ENCODE assay signal across 8 mouse cellular contexts in genomic region chr8:13531602-13532171, GRCm38 (mm10). TPM values are rescaled to one million over a fixed set of nuclear protein-coding genes. Genes with fewer than 3 reads are reported as not detected.
DNase-seq lines count a peak whose midpoint lies in the region; ATAC-seq and TF ChIP-seq lines count a peak whose summit lies in the region.

No protein-coding gene starts in this region.

- no peak overlapping the region for H3K4me2 ChIP-seq in stomach, postnatal 0 days (replicated peaks; ENCODE audit: low read depth)

- H3K27me3 ChIP-seq in stomach, postnatal 0 days (ENCODE audit: control insufficient read depth, insufficient read depth, low read length): no peaks in the 10 kb centered on the region

- ATAC-seq in stomach, postnatal 0 days (ENCODE audit: low FRiP score, low TSS enrichment): no peak

- 47% methylated on average over 9 of the region's 9 CpGs for WGBS in stomach, postnatal 0 days

- peak; percentile 39 for DNase-seq in cerebellum, adult 9-11 months
- no peak for DNase-seq in cerebellum, adult 8-10 months
- DNase-seq in kidney, adult 18-20 months: peak; percentile 21
- no peak for DNase-seq in kidney, adult 9 months
- peak; percentile 38 for DNase-seq in right cerebral cortex, postnatal 14 days
- no peak for DNase-seq in right cerebral cortex, adult 2 months (ENCODE audit: low spot score in 2 of 2)
- DNase-seq in stomach, postnatal 0 days (ENCODE audit: low spot score): no peak
- DNase-seq in thymus, postnatal 10 days (ENCODE audit: low spot score in 2 of 2): no peak

- H3K4me3 ChIP-seq in stomach, postnatal 0 days (ENCODE audit: low read depth, low read length): no peak overlapping the region

- H3K27ac ChIP-seq in stomach, postnatal 0 days (replicated peaks): peak overlapping the region; percentile 86

- H3K9ac ChIP-seq in stomach, postnatal 0 days (ENCODE audit: low read length): 0 out of 2 replicates have a peak overlapping the region, but pooled peaks have one; percentile 18

- no peak for TF ChIP-seq EP300 in stomach, postnatal 0 days (optimal IDR thresholded peaks at IDR 0.05)

- H3K4me1 ChIP-seq in stomach, postnatal 0 days (replicated peaks; ENCODE audit: control insufficient read depth, insufficient read depth): peaks cover 25% of the 10 kb centered on the region

- 0 out of 2 replicates have a peak, but pooled peaks cover 3% of the 10 kb centered on the region for H3K9me3 ChIP-seq in stomach, postnatal 0 days (ENCODE audit: control insufficient read depth, low read length)

- H3K36me3 ChIP-seq in stomach, postnatal 0 days (ENCODE audit: control insufficient read depth, insufficient read depth, low read length): no peaks in the 10 kb centered on the region

- no peak for TF ChIP-seq CTCF in stomach, postnatal 0 days (IDR thresholded peaks at IDR 0.05; ENCODE audit: low read depth)

RNA-seq across cellular contexts. Expression of gene 1700029H14Rik, which starts 30.6 kb away (rescaled TPM):
- not detected in 2 replicates for polyA plus RNA-seq in stomach, postnatal 0 days (2015; fragmentation: Nextera tagmentation; extraction: Ambion mirVana)

RNA-seq across cellular contexts. Expression of gene Gas6, which starts 37.4 kb away (rescaled TPM):
- 197 and 213 TPM in 2 replicates for polyA plus RNA-seq in stomach, postnatal 0 days (2015; fragmentation: Nextera tagmentation; extraction: Ambion mirVana)

Comparison
In these comparisons a context has a peak if more than half of its experiments do, and no peak if none do; other contexts are left out.
1. DNase-seq: peak in cerebellum, adult 9-11 months (single experiment), kidney, adult 18-20 months (single experiment) and right cerebral cortex, postnatal 14 days (single experiment); none in cerebellum, adult 8-10 months (single experiment), kidney, adult 9 months (single experiment), right cerebral cortex, adult 2 months (0 of 2), stomach, postnatal 0 days (single experiment) and thymus, postnatal 10 days (0 of 2).